ENCODE assay signal across 19 mouse cellular contexts in genomic region chr19:55336441-55336840, GRCm38 (mm10). TPM values are rescaled to one million over a fixed set of nuclear protein-coding genes. Genes with fewer than 3 reads are reported as not detected.
DNase-seq lines count a peak whose midpoint lies in the region; ATAC-seq and TF ChIP-seq lines count a peak whose summit lies in the region.
"Had no signal": no experiment of that assay in that cellular context is flagged by ENCODE, and none has a peak within 500 bp of the region (broad histone marks: within the 10 kb centered on the region; RNA-seq: fewer than 3 reads in every experiment).

No protein-coding gene starts in this region.

- H3K4me3 ChIP-seq in kidney, embryonic 15.5 days (replicated peaks), result no peak overlapping the region
- H3K4me3 ChIP-seq in midbrain, embryonic 12.5 days, result no peak overlapping the region
- no peak overlapping the region for H3K4me3 ChIP-seq in midbrain, postnatal 0 days (ENCODE audit: low read depth, low read length)
- H3K4me3 ChIP-seq: embryonic facial prominence, embryonic 15.5 days; hindbrain, embryonic 13.5 days; limb, embryonic 12.5 days; liver, embryonic 12.5 days; neural tube, embryonic 12.5 days had no signal

- no peak for TF ChIP-seq CTCF in midbrain, postnatal 0 days (IDR thresholded peaks at IDR 0.05)

- peaks cover 11% of the 10 kb centered on the region for H3K36me3 ChIP-seq in kidney, embryonic 15.5 days
- peaks cover 4% of the 10 kb centered on the region; the same call in 1 of the 2 replicates for H3K36me3 ChIP-seq in midbrain, embryonic 12.5 days
- H3K36me3 ChIP-seq in midbrain, postnatal 0 days (ENCODE audit: insufficient read depth, low read length), result peaks cover under 1% of the 10 kb centered on the region; the same call in 1 of the 2 replicates
- H3K36me3 ChIP-seq: neural tube, embryonic 12.5 days had no signal

- no peaks in the 10 kb centered on the region for H3K9me3 ChIP-seq in kidney, embryonic 15.5 days (replicated peaks)
- H3K9me3 ChIP-seq in midbrain, embryonic 12.5 days, result no peaks in the 10 kb centered on the region
- H3K9me3 ChIP-seq in midbrain, postnatal 0 days (ENCODE audit: low read length), result no peaks in the 10 kb centered on the region
- H3K9me3 ChIP-seq: embryonic facial prominence, embryonic 15.5 days; hindbrain, embryonic 13.5 days; limb, embryonic 12.5 days; liver, embryonic 12.5 days; neural tube, embryonic 12.5 days had no signal

- no peaks in the 10 kb centered on the region for H3K27me3 ChIP-seq in kidney, embryonic 15.5 days
- no peaks in the 10 kb centered on the region for H3K27me3 ChIP-seq in midbrain, embryonic 12.5 days
- no peaks in the 10 kb centered on the region for H3K27me3 ChIP-seq in midbrain, postnatal 0 days (ENCODE audit: insufficient read depth, low read length)
- H3K27me3 ChIP-seq: embryonic facial prominence, embryonic 15.5 days; hindbrain, embryonic 13.5 days; limb, embryonic 12.5 days; liver, embryonic 12.5 days; neural tube, embryonic 12.5 days had no signal

- no peak overlapping the region for H3K4me2 ChIP-seq in kidney, embryonic 15.5 days
- H3K4me2 ChIP-seq in midbrain, embryonic 12.5 days (replicated peaks), result no peak overlapping the region
- H3K4me2 ChIP-seq in midbrain, postnatal 0 days (ENCODE audit: low read depth, low read length, poor library complexity, severe bottlenecking), result no peak overlapping the region
- H3K4me2 ChIP-seq: embryonic facial prominence, embryonic 15.5 days; hindbrain, embryonic 13.5 days; limb, embryonic 12.5 days; liver, embryonic 12.5 days; neural tube, embryonic 12.5 days had no signal

- no peak overlapping the region for H3K27ac ChIP-seq in kidney, embryonic 15.5 days
- H3K27ac ChIP-seq in midbrain, embryonic 12.5 days (replicated peaks), result 0 out of 2 replicates have a peak overlapping the region, but pooled peaks have one; percentile 49
- H3K27ac ChIP-seq in midbrain, postnatal 0 days (ENCODE audit: low read depth, low read length), result no peak overlapping the region
- H3K27ac ChIP-seq: embryonic facial prominence, embryonic 15.5 days; hindbrain, embryonic 13.5 days; limb, embryonic 12.5 days; liver, embryonic 12.5 days; neural tube, embryonic 12.5 days had no signal

- intact Hi-C loops in heart, postnatal 25 days (cut with DNase I), result loop anchor here (1.0 to 10.0 kb wide), 4 partner anchors 408 to 919 kb away; partner anchors contain the start of gene Tcf7l2

- WGBS in kidney, embryonic 15.5 days, result 80% methylated on average over 12 of the region's 12 CpGs
- 85% methylated on average over 12 of the region's 12 CpGs for WGBS in midbrain, embryonic 12.5 days
- 71% methylated on average over 12 of the region's 12 CpGs for WGBS in midbrain, postnatal 0 days

- H3K9ac ChIP-seq in kidney, embryonic 15.5 days, result no peak overlapping the region
- no peak overlapping the region for H3K9ac ChIP-seq in midbrain, embryonic 12.5 days (replicated peaks)
- no peak overlapping the region for H3K9ac ChIP-seq in midbrain, postnatal 0 days (replicated peaks; ENCODE audit: low read length, poor library complexity, severe bottlenecking)
- H3K9ac ChIP-seq: embryonic facial prominence, embryonic 15.5 days; hindbrain, embryonic 13.5 days; limb, embryonic 12.5 days; liver, embryonic 12.5 days; neural tube, embryonic 12.5 days had no signal

- no peak for ATAC-seq in kidney, embryonic 15.5 days (replicated peaks; ENCODE audit: low FRiP score)
- no peak for ATAC-seq in midbrain, embryonic 12.5 days (ENCODE audit: low FRiP score, low read depth)
- no peak for ATAC-seq in midbrain, postnatal 0 days (ENCODE audit: low FRiP score)
- ATAC-seq: forebrain, embryonic 16.5 days; inflammation-experienced regulatory T-cells, adult 6 months; liver, embryonic 12.5 days had no signal

- DNase-seq in kidney, adult 18-20 months, result peak; percentile 47
- DNase-seq in midbrain, postnatal 0 days (ENCODE audit: low spot score), result no peak
- peak; percentile 26 for DNase-seq in lung, postnatal 36 days
- no peak for DNase-seq in testis, postnatal 10 days (ENCODE audit: low spot score)
- DNase-seq in B cell, adult 2 months, result no peak
- DNase-seq in heart, postnatal 25 days (ENCODE audit: low spot score), result no peak
- DNase-seq: adrenal gland, postnatal 25 days; cerebellum, adult 11-12 months; gastrocnemius, postnatal 36 days; thymus, adult 2 months had no signal

- no peaks in the 10 kb centered on the region for H3K4me1 ChIP-seq in kidney, embryonic 15.5 days
- no peaks in the 10 kb centered on the region for H3K4me1 ChIP-seq in midbrain, embryonic 12.5 days
- H3K4me1 ChIP-seq in midbrain, postnatal 0 days (ENCODE audit: insufficient read depth, low read length), result no peaks in the 10 kb centered on the region
- H3K4me1 ChIP-seq: limb, embryonic 12.5 days; neural tube, embryonic 12.5 days had no signal

RNA-seq across cellular contexts. Expression of gene Vti1a, which starts 20.3 kb away (rescaled TPM):
- 28.7 and 30.6 TPM in 2 replicates for polyA plus RNA-seq in kidney, embryonic 15.5 days (2015; fragmentation: Nextera tagmentation; extraction: Ambion mirVana)
- polyA plus RNA-seq in midbrain, embryonic 12.5 days (2016; fragmentation: Nextera tagmentation; extraction: Ambion mirVana), result 34.1 TPM in 2 replicates
- 43.2 and 52.1 TPM in 2 replicates for total RNA-seq in midbrain, postnatal 0 days (2014; rRNA removed)
- polyA plus RNA-seq in midbrain, postnatal 0 days (2015; fragmentation: Nextera tagmentation; extraction: Ambion mirVana), result 33.8 and 34.2 TPM in 2 replicates
- total RNA-seq in heart, postnatal 25 days (2021), result 10 to 100 TPM; 14.0 to 16.5 TPM

RNA-seq across cellular contexts. Expression of gene Zdhhc6, which starts 20.6 kb away (rescaled TPM):
- polyA plus RNA-seq in kidney, embryonic 15.5 days (2015; fragmentation: Nextera tagmentation; extraction: Ambion mirVana), result 98.6 and 99.7 TPM in 2 replicates
- 96.5 and 99.5 TPM in 2 replicates for polyA plus RNA-seq in midbrain, embryonic 12.5 days (2016; fragmentation: Nextera tagmentation; extraction: Ambion mirVana)
- 41.4 and 42.6 TPM in 2 replicates for total RNA-seq in midbrain, postnatal 0 days (2014; rRNA removed)
- 48.1 and 49.7 TPM in 2 replicates for polyA plus RNA-seq in midbrain, postnatal 0 days (2015; fragmentation: Nextera tagmentation; extraction: Ambion mirVana)
- 10 to 100 TPM; 19.1 to 19.3 TPM for total RNA-seq in heart, postnatal 25 days (2021)

Comparison
In these comparisons a context has a peak if more than half of its experiments do, and no peak if none do; other contexts are left out.
1. DNase-seq: peak in kidney, adult 18-20 months (single experiment) and lung, postnatal 36 days (single experiment); none in midbrain, postnatal 0 days (single experiment), testis, postnatal 10 days (single experiment), B cell, adult 2 months (0 of 2) and heart, postnatal 25 days (single experiment).